Mouse (Mus musculus) MEL (cell line): ENCODE results near the gene Nop9. TPM values are rescaled to one million over a fixed set of nuclear protein-coding genes. Genes with fewer than 3 reads are reported as not detected.

Source experiments
- DNase-seq: peaks from one replicate; pipeline ENCODE4 v3.0.0; 2011; ENCODE audit warnings: low read depth, low spot score
- H3K27ac ChIP-seq: 2 replicates; pipeline ENCODE4 v1.5.1; 2012; ENCODE audit warnings: low read depth, mild to moderate bottlenecking, control low read depth, low read length, moderate library complexity; ENCODE audit not compliant: control insufficient read depth
- H3K27me3 ChIP-seq, 2 experiments: fragments of 150-350 bp in 1 of 2; sonication (generic) in 1 of 2; 2 replicates each; pipeline ENCODE4 v1.6.1; 2012; ENCODE audit warnings: low read length in 2 of 2, mild to moderate bottlenecking in 2 of 2, improper control_type of control experiment in 1 of 2, moderate library complexity in 1 of 2; ENCODE audit not compliant: insufficient read depth in 2 of 2, control insufficient read depth in 1 of 2
- H3K36me3 ChIP-seq, 2 experiments: 2 replicates each; pipeline ENCODE4 v1.6.1; 2012 to 2014; ENCODE audit warnings: low read length in 2 of 2, improper control_type of control experiment in 1 of 2, inconsistent platforms in 1 of 2, mild to moderate bottlenecking in 1 of 2; ENCODE audit not compliant: insufficient read depth in 2 of 2, control insufficient read depth in 1 of 2
- H3K4me1 ChIP-seq, 2 experiments: fragments of 150-350 bp in 1 of 2; sonication (generic) in 1 of 2; 2 replicates each; pipeline ENCODE4 v1.6.1; 2012; ENCODE audit warnings: low read length in 2 of 2, improper control_type of control experiment in 1 of 2, mild to moderate bottlenecking in 1 of 2; ENCODE audit not compliant: insufficient read depth in 2 of 2, control insufficient read depth in 1 of 2
- H3K4me3 ChIP-seq, 2 experiments: fragments of 150-350 bp in 1 of 2; sonication (generic) in 1 of 2; 2 replicates each; pipeline ENCODE4 v1.5.1; 2012; ENCODE audit warnings: low read depth in 2 of 2, low read length in 2 of 2, mild to moderate bottlenecking in 2 of 2, moderate library complexity in 2 of 2, control low read depth in 1 of 2, improper control_type of control experiment in 1 of 2; ENCODE audit not compliant: control insufficient read depth in 1 of 2, insufficient read depth in 1 of 2
- H3K79me2 ChIP-seq: 2 replicates; pipeline ENCODE4 v1.6.1; 2012; ENCODE audit warnings: mild to moderate bottlenecking, low read length, moderate library complexity; ENCODE audit not compliant: control insufficient read depth, poor library complexity, insufficient read depth
- H3K9ac ChIP-seq: 2 replicates; pipeline ENCODE4 v1.6.1; 2012; ENCODE audit warnings: low read depth, mild to moderate bottlenecking, control low read depth, low read length, moderate library complexity; ENCODE audit not compliant: control insufficient read depth, poor library complexity, severe bottlenecking
- H3K9me3 ChIP-seq: fragments of 150-350 bp; sonication (generic); replicated peaks from 2 replicates; pipeline ENCODE4 v1.6.1; 2012; ENCODE audit warnings: mild to moderate bottlenecking, low read length, improper control_type of control experiment, moderate library complexity; ENCODE audit not compliant: insufficient read depth
- BHLHE40 ChIP-seq: IDR thresholded peaks from 2 replicates; pipeline ENCODE4 v1.6.1; 2012; ENCODE audit warnings: low read depth, mild to moderate bottlenecking, inconsistent platforms, low read length, improper control_type of control experiment, borderline replicate concordance
- CHD1 ChIP-seq: IDR thresholded peaks from 2 replicates; pipeline ENCODE4 v1.6.1; 2012; ENCODE audit warnings: low read depth, mild to moderate bottlenecking, inconsistent platforms, low read length, improper control_type of control experiment
- CTCF ChIP-seq, 3 experiments: IDR thresholded peaks in 2 of 3; conservative IDR thresholded peaks in 1 of 3; 2 replicates each; pipeline ENCODE4 v1.5.1; 2011 to 2012; ENCODE audit warnings: low read length in 3 of 3, low read depth in 2 of 3, mild to moderate bottlenecking in 2 of 3, improper control_type of control experiment in 1 of 3, inconsistent platforms in 1 of 3, mixed read lengths in 1 of 3, moderate library complexity in 1 of 3; ENCODE audit not compliant: control insufficient read depth in 1 of 3, insufficient read depth in 1 of 3, poor library complexity in 1 of 3, severe bottlenecking in 1 of 3
- E2F4 ChIP-seq: IDR thresholded peaks from 2 replicates; pipeline ENCODE4 v1.6.1; 2011; ENCODE audit warnings: low read depth, low read length, improper control_type of control experiment, borderline replicate concordance
- ELF1 ChIP-seq: IDR thresholded peaks from 2 replicates; pipeline ENCODE4 v1.6.1; 2014; ENCODE audit warnings: low read depth, mild to moderate bottlenecking, inconsistent platforms, low read length, improper control_type of control experiment, moderate library complexity
- EP300 ChIP-seq, 2 experiments: IDR thresholded peaks; 2 replicates each; pipeline ENCODE4 v1.6.1; 2011; ENCODE audit warnings: improper control_type of control experiment in 2 of 2, low read length in 2 of 2, low read depth in 1 of 2, mild to moderate bottlenecking in 1 of 2
- ETS1 ChIP-seq: IDR thresholded peaks from 2 replicates; pipeline ENCODE4 v1.6.1; 2012; ENCODE audit warnings: low read depth, mild to moderate bottlenecking, inconsistent platforms, low read length, improper control_type of control experiment, moderate library complexity
- GATA1 ChIP-seq: IDR thresholded peaks from 2 replicates; pipeline ENCODE4 v1.6.1; 2011; ENCODE audit warnings: low read depth, low read length, improper control_type of control experiment
- HCFC1 ChIP-seq: IDR thresholded peaks from 2 replicates; pipeline ENCODE4 v1.6.1; 2012; ENCODE audit warnings: low read depth, mild to moderate bottlenecking, inconsistent platforms, low read length, improper control_type of control experiment, moderate library complexity
- JUND ChIP-seq: IDR thresholded peaks from 2 replicates; pipeline ENCODE4 v1.6.1; 2011; ENCODE audit warnings: low read depth, mild to moderate bottlenecking, improper control_type of control experiment, low read length
- KAT2A ChIP-seq: conservative IDR thresholded peaks from 2 replicates; pipeline ENCODE4 v1.6.1; 2012; ENCODE audit warnings: low read depth, low read length, improper control_type of control experiment, inconsistent platforms
- MAFK ChIP-seq: IDR thresholded peaks from 2 replicates; pipeline ENCODE4 v1.6.1; 2011; ENCODE audit warnings: low read depth, mild to moderate bottlenecking, low read length, improper control_type of control experiment, borderline replicate concordance
- MAX ChIP-seq: IDR thresholded peaks from 2 replicates; pipeline ENCODE4 v1.6.1; 2011; ENCODE audit warnings: low read length, improper control_type of control experiment
- MAZ ChIP-seq: IDR thresholded peaks from 2 replicates; pipeline ENCODE4 v1.6.1; 2012; ENCODE audit warnings: low read depth, mild to moderate bottlenecking, inconsistent platforms, low read length, improper control_type of control experiment
- MXI1 ChIP-seq: IDR thresholded peaks from 2 replicates; pipeline ENCODE4 v1.6.1; 2011; ENCODE audit warnings: mild to moderate bottlenecking, low read depth, low read length, improper control_type of control experiment
- MYB ChIP-seq: IDR thresholded peaks from 2 replicates; pipeline ENCODE4 v1.6.1; 2011; ENCODE audit warnings: mild to moderate bottlenecking, low read depth, low read length, improper control_type of control experiment
- MYC ChIP-seq: IDR thresholded peaks from 2 replicates; pipeline ENCODE4 v1.6.1; 2011; ENCODE audit warnings: low read depth, mild to moderate bottlenecking, low read length, improper control_type of control experiment, moderate library complexity
- NRF1 ChIP-seq: IDR thresholded peaks from 2 replicates; pipeline ENCODE4 v1.6.1; 2014; ENCODE audit warnings: low read depth, mild to moderate bottlenecking, inconsistent platforms, low read length, improper control_type of control experiment, moderate library complexity; ENCODE audit not compliant: poor library complexity, insufficient read depth, severe bottlenecking
- POLR2A ChIP-seq, 2 experiments: IDR thresholded peaks; 2 replicates each; pipeline ENCODE4 v1.6.1; 2011 to 2012; ENCODE audit warnings: low read length in 2 of 2, mild to moderate bottlenecking in 2 of 2, control low read depth in 1 of 2, improper control_type of control experiment in 1 of 2, low read depth in 1 of 2, moderate library complexity in 1 of 2; ENCODE audit not compliant: control insufficient read depth in 1 of 2, insufficient read depth in 1 of 2, poor library complexity in 1 of 2
- RCOR1 ChIP-seq: IDR thresholded peaks from 2 replicates; pipeline ENCODE4 v1.6.1; 2012; ENCODE audit warnings: low read depth, mild to moderate bottlenecking, inconsistent platforms, low read length, improper control_type of control experiment
- SIN3A ChIP-seq: IDR thresholded peaks from 2 replicates; pipeline ENCODE4 v1.6.1; 2012; ENCODE audit warnings: low read length, improper control_type of control experiment, inconsistent platforms
- SMC3 ChIP-seq: IDR thresholded peaks from 2 replicates; pipeline ENCODE4 v1.6.1; 2011; ENCODE audit warnings: low read depth, low read length, improper control_type of control experiment
- TAL1 ChIP-seq: IDR thresholded peaks from 2 replicates; pipeline ENCODE4 v1.6.1; 2012; ENCODE audit warnings: mild to moderate bottlenecking, inconsistent platforms, low read length, moderate library complexity, mixed read lengths
- TCF12 ChIP-seq: IDR thresholded peaks from 2 replicates; pipeline ENCODE4 v1.6.1; 2014; ENCODE audit warnings: low read depth, mild to moderate bottlenecking, inconsistent platforms, low read length, improper control_type of control experiment, moderate library complexity
- UBTF ChIP-seq: IDR thresholded peaks from 2 replicates; pipeline ENCODE4 v1.6.1; 2012; ENCODE audit warnings: low read depth, mild to moderate bottlenecking, inconsistent platforms, low read length, improper control_type of control experiment, moderate library complexity, borderline replicate concordance; ENCODE audit not compliant: insufficient read depth
- USF1 ChIP-seq: IDR thresholded peaks from 2 replicates; pipeline ENCODE4 v1.6.1; 2014; ENCODE audit warnings: low read depth, mild to moderate bottlenecking, inconsistent platforms, low read length, improper control_type of control experiment, moderate library complexity
- USF2 ChIP-seq, 2 experiments: IDR thresholded peaks; 2 replicates each; pipeline ENCODE4 v1.6.1; 2011 to 2012; ENCODE audit warnings: improper control_type of control experiment in 2 of 2, low read length in 2 of 2, borderline replicate concordance in 1 of 2, inconsistent platforms in 1 of 2, low read depth in 1 of 2, mild to moderate bottlenecking in 1 of 2; ENCODE audit not compliant: insufficient read depth in 1 of 2
- ZC3H11A ChIP-seq: IDR thresholded peaks from 2 replicates; pipeline ENCODE4 v1.6.1; 2012; ENCODE audit warnings: low read depth, mild to moderate bottlenecking, inconsistent platforms, low read length, improper control_type of control experiment
- ZKSCAN1 ChIP-seq: IDR thresholded peaks from 2 replicates; pipeline ENCODE4 v1.6.1; 2012; ENCODE audit warnings: low read depth, mild to moderate bottlenecking, inconsistent platforms, low read length, improper control_type of control experiment, moderate library complexity
- ZMIZ1 ChIP-seq: IDR thresholded peaks from 2 replicates; pipeline ENCODE4 v1.6.1; 2012; ENCODE audit warnings: low read depth, mild to moderate bottlenecking, inconsistent platforms, low read length, improper control_type of control experiment, moderate library complexity
- polyA plus RNA-seq, 2 experiments: library from polyadenylated mRNA; stranded (reverse) in 1 of 2; unstranded in 1 of 2; fragments of >175 nt in 1 of 2; fragments of >200 nt in 1 of 2; gene quantifications; 2 replicates each; pipeline versions ENCODE4 v1.2.1 to v1.2.4; 2012; ENCODE audit warnings: low replicate concordance in 2 of 2, low read depth in 1 of 2; ENCODE audit not compliant: insufficient read length in 2 of 2, insufficient read depth in 1 of 2, missing spikeins in 1 of 2
- total RNA-seq: library from RNA; depleted of rRNA; stranded (reverse); fragments of 300-350 nt; gene quantifications from 2 replicates; pipeline ENCODE4 v1.2.3, GENCODE M21; 2012

The Nop9 gene
- total and polyA plus RNA-seq, 3 experiments = 47.8 to 112 TPM; not detected in 1

GRCm38 (mm10) chr14:55723433-55723832, 22.1 kb upstream of the Nop9 start (continued):
- no peak for TF ChIP-seq E2F4
- TF ChIP-seq POLR2A (IDR thresholded peaks at IDR 0.05; ENCODE audit: control insufficient read depth in 1 of 2, insufficient read depth in 1 of 2, low read depth in 1 of 2, low read length in 2 of 2, poor library complexity in 1 of 2) = no peak
- TF ChIP-seq TAL1 = peak; percentile 43; the same call in 1 of the 2 replicates
- TF ChIP-seq JUND = no peak
- no peak for TF ChIP-seq USF1
- TF ChIP-seq USF2 (IDR thresholded peaks at IDR 0.05; ENCODE audit: borderline replicate concordance in 1 of 2, insufficient read depth in 1 of 2, low read depth in 1 of 2, low read length in 2 of 2) = no peak
- TF ChIP-seq MXI1 = peak; percentile 80; the same call in 1 of the 2 replicates
- peak; percentile 70 to 80 for TF ChIP-seq EP300 (IDR thresholded peaks at IDR 0.05; ENCODE audit: low read depth in 1 of 2, low read length in 2 of 2)
- peak; percentile 64; the same call in 1 of the 2 replicates for TF ChIP-seq MAFK

GRCm38 (mm10) chr14:55724411-55724871, 21.1 kb upstream of the Nop9 start:
- peak; percentile 83 for DNase-seq
- Histone ChIP-seq H3K27ac (peak overlapping the region; percentile 38; the same call in 1 of the 2 replicates), H3K4me1 (peaks cover 19 to 28% of the 10 kb centered on the region in 2 experiments), H3K36me3 (peaks cover 0 to 27% of the 10 kb centered on the region in 2 experiments; a peak in 2 of 4 replicates), H3K9ac (no peak overlapping the region), H3K79me2 (peaks cover 2% of the 10 kb centered on the region; the same call in 1 of the 2 replicates), H3K9me3 (no peaks in the 10 kb centered on the region)
- TF ChIP-seq RCOR1 (peak; percentile 59; the same call in 1 of the 2 replicates), ETS1 (peak; percentile 96), MAX (peak; percentile 73), ELF1 (0 out of 2 replicates have a peak, but pooled peaks have one; percentile 39), NRF1 (0 out of 2 replicates have a peak, but pooled peaks have one; percentile 17), MAZ (peak; percentile 71; the same call in 1 of the 2 replicates), SIN3A (peak; percentile 64; the same call in 1 of the 2 replicates), MAFK (0 out of 2 replicates have a peak, but pooled peaks have one; percentile 3), CTCF (IDR thresholded peaks at IDR 0.05 in 2 of 3, conservative IDR thresholded peaks at IDR 0.05 in 1 of 3; ENCODE audit: control insufficient read depth in 1 of 3, insufficient read depth in 1 of 3, low read depth in 2 of 3, low read length in 3 of 3, poor library complexity in 1 of 3, severe bottlenecking in 1 of 3) (no peak), MXI1 (peak; percentile 60), ZMIZ1 (no peak), TAL1 (peak; percentile 80), TCF12 (peak; percentile 90), ZC3H11A (0 out of 2 replicates have a peak, but pooled peaks have one; percentile 12), CHD1 (no peak), GATA1 (peak; percentile 57), UBTF (no peak), HCFC1 (no peak), ZKSCAN1 (no peak), USF2 (IDR thresholded peaks at IDR 0.05; ENCODE audit: borderline replicate concordance in 1 of 2, insufficient read depth in 1 of 2, low read depth in 1 of 2, low read length in 2 of 2) (no peak), POLR2A (IDR thresholded peaks at IDR 0.05; ENCODE audit: control insufficient read depth in 1 of 2, insufficient read depth in 1 of 2, low read depth in 1 of 2, low read length in 2 of 2, poor library complexity in 1 of 2) (no peak), SMC3 (0 out of 2 replicates have a peak, but pooled peaks have one; percentile 15), MYC (peak; percentile 76; the same call in 1 of the 2 replicates), JUND (0 out of 2 replicates have a peak, but pooled peaks have one; percentile 39), BHLHE40 (peak; percentile 58; the same call in 1 of the 2 replicates), MYB (no peak), EP300 (IDR thresholded peaks at IDR 0.05; ENCODE audit: low read depth in 1 of 2, low read length in 2 of 2) (peak in 1 of 2 experiments; percentile 59; a peak in 2 of 4 replicates), KAT2A (no peak)
- TF ChIP-seq, all 39 proteins: peak for 18
- Histone ChIP-seq H3K4me3 (no peak overlapping the region; a peak in 1 of 4 replicates), H3K27me3 (no peaks in the 10 kb centered on the region)
